Mouse (Mus musculus) CH12.LX (cell line): ENCODE results near the gene Gm826.

Source experiments
- ELF1 ChIP-seq: IDR thresholded peaks from 2 replicates; pipeline ENCODE4 v1.6.1; 2014; ENCODE audit warnings: low read depth, mild to moderate bottlenecking, inconsistent platforms, low read length, improper control_type of control experiment
- EP300 ChIP-seq: IDR thresholded peaks from 2 replicates; pipeline ENCODE4 v1.6.1; 2011; ENCODE audit warnings: low read length, improper control_type of control experiment
- GABPA ChIP-seq: IDR thresholded peaks from 2 replicates; pipeline ENCODE4 v1.6.1; 2012; ENCODE audit warnings: low read depth, low read length, improper control_type of control experiment, inconsistent platforms; ENCODE audit not compliant: insufficient replicate concordance
- JUND ChIP-seq: conservative IDR thresholded peaks from 2 replicates; pipeline ENCODE4 v1.6.1; 2011; ENCODE audit warnings: low read depth, low read length, improper control_type of control experiment
- MYC ChIP-seq: IDR thresholded peaks from 2 replicates; pipeline ENCODE4 v1.6.1; 2011; ENCODE audit warnings: low read depth, mild to moderate bottlenecking, improper control_type of control experiment, low read length

DNA sequence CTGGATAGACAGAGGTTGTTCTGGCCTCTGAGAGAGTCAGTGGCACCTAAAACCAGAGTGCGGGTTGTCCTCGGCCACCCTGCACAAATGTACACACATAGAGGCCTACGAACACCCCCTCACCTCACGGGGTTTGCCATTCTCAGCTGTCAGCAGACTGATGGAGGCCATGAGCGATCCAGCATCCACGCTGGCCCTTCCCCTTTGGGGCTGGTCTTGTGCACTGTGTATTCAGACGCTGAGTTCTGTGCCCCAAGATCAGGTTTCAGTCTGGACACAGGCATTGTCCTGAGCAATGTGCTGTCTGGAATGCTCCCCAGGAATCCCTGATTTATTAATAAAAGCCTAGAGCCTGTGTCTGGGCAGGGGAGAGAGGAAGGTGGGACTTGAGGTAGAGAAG, 14.8 kb upstream of the Gm826 start:
- TF ChIP-seq JUND (no peak), ELF1 (no peak), MYC (no peak), GABPA (no peak), EP300 (no peak)
